Mouse (Mus musculus) midbrain, embryonic 11.5 days (tissue): ENCODE results near the gene Cspg4. TPM values are rescaled to one million over a fixed set of nuclear protein-coding genes. Genes with fewer than 3 reads are reported as not detected.
A peak's percentile ranks its signal among the peaks of the same experiment; 100 is the strongest.

Source experiments
- ATAC-seq: fragments of 200-750 bp; cut with Nextera tagmentation; 2 replicates; pipeline ENCODE4 v1.8.0; 2017; ENCODE audit warnings: moderate TSS enrichment, moderate library complexity; ENCODE audit not compliant: low FRiP score
- DNase-seq: peaks from one replicate; pipeline ENCODE4 v3.0.0; 2015; ENCODE audit warnings: low spot score; ENCODE audit errors: missing footprints
- H3K27ac ChIP-seq: fragments of 300-500 bp; sonication (generic); 2 replicates; pipeline ENCODE4 v1.5.1; 2014; ENCODE audit warnings: low read depth, low read length
- H3K27me3 ChIP-seq: fragments of 300-500 bp; sonication (generic); 2 replicates; pipeline ENCODE4 v1.6.1; 2014; ENCODE audit warnings: mild to moderate bottlenecking, low read length, moderate library complexity, mixed read lengths; ENCODE audit not compliant: control insufficient read depth, insufficient read depth
- H3K36me3 ChIP-seq: fragments of 300-500 bp; sonication (generic); 2 replicates; pipeline ENCODE4 v1.6.1; 2014; ENCODE audit warnings: mild to moderate bottlenecking, low read length, moderate library complexity, mixed read lengths; ENCODE audit not compliant: control insufficient read depth, insufficient read depth
- H3K4me1 ChIP-seq: fragments of 300-500 bp; sonication (generic); 2 replicates; pipeline ENCODE4 v1.6.1; 2014; ENCODE audit warnings: low read length; ENCODE audit not compliant: control insufficient read depth, insufficient read depth
- H3K4me2 ChIP-seq: fragments of 300-500 bp; sonication (generic); 2 replicates; pipeline ENCODE4 v1.6.1; 2014; ENCODE audit warnings: mild to moderate bottlenecking, moderate library complexity
- H3K4me3 ChIP-seq: fragments of 300-500 bp; sonication (generic); 2 replicates; pipeline ENCODE4 v1.5.1; 2014; ENCODE audit warnings: low read depth, low read length
- H3K9ac ChIP-seq: fragments of 300-500 bp; sonication (generic); 2 replicates; pipeline ENCODE4 v1.6.1; 2014; ENCODE audit warnings: low read length
- H3K9me3 ChIP-seq: fragments of 300-500 bp; sonication (generic); 2 replicates; pipeline ENCODE4 v1.6.1; 2016; ENCODE audit warnings: low read length; ENCODE audit not compliant: control insufficient read depth
- WGBS: fragments of 180-500 bp; shearing (Covaris S2); extraction: QIAGEN DNeasy Blood & Tissue Kit; methylation state at CpG from one replicate; pipeline ENCODE4 v1.1.7; 2014; 5-methylcytosine and 5-hydroxymethylcytosine counted together
- polyA plus RNA-seq: library from polyadenylated mRNA; unstranded; fragments of >200 nt; fragmentation: Nextera tagmentation; extraction: Ambion mirVana; gene quantifications from 2 replicates; pipeline ENCODE4 v1.2.1, GENCODE M21; 2014

Cspg4 gene
- polyA plus RNA-seq, 1 experiment from 2014 or later = 1.1 TPM

DNA sequence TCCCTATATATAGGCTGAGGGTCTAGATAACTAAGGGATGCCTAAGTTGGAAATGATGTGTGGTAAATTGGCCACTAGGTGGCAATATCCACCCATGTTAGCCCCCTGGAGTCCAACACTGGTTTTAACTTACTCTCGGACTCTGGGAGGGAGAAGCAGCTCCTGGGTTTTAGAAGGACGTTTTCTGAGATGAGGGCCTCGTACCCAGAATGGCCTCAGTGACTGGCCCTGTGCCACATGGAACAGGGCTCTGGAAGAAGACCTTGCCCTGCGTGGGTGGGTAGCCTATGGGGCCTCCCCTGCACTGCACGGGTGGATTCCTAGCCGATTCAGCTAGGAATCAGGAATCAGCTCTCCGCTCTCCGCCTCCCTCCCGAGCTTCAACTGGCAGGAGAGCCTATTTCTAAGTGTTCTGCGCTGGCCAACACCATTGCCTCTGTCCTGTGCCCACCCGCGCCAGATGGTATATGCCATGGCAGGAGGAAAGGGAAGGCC lies 26.7 kb downstream of the Cspg4 start:
- peak; percentile 97 for DNase-seq
- Histone ChIP-seq H3K4me1 (peaks cover 6% of the 10 kb centered on the region; the same call in 1 of the 2 replicates), H3K27ac (no peak overlapping the region), H3K4me2 (peak overlapping the region; percentile 34; the same call in 1 of the 2 replicates), H3K4me3 (no peak overlapping the region), H3K9me3 (no peaks in the 10 kb centered on the region), H3K27me3 (no peaks in the 10 kb centered on the region; the same call in 1 of the 2 replicates), H3K36me3 (no peaks in the 10 kb centered on the region), H3K9ac (peak overlapping the region; percentile 46)
- WGBS = 30% methylated on average over 12 of the region's 12 CpGs
- ATAC-seq = peak; percentile 45

DNA sequence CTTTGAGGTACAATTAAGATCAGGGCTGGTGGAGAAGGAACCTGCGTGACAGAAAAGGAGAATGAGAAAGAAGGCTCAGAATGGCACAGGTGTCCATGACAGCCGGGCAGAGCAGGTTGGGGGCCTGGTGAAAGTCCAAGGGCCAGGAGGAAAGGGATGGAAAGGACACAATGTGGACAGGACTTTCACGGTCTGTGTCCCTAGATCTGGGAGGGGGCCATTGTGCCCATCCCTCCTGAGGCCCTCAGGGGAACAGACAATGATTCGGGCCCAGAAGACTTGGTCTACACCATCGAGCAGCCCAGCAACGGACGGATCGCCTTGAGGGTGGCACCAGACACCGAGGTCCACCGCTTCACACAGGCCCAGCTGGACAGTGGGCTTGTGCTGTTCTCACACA lies 27.3 kb downstream of the Cspg4 start:
- no peak overlapping the region for H3K27ac ChIP-seq

DNA sequence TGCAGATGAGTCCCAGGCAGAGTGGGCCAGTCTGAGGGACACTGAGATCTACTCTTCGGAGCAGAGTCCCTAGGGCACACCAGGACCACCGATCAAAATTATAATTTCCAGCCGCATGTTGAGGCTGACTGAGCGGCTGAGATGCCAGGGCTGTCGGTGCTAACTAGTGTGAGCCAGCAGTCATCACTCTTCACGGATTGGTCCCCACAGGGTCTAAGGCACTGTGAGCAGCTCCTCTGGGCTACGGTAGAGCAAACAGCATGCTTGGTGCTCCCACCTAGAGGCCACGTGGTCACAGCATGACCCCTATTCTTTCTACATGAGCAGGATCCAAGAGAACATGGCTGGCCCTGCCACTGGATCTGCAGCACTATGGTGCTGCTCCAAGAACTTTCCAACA lies 28.5 kb downstream of the Cspg4 start:
- H3K4me2 ChIP-seq = no peak overlapping the region
- H3K36me3 ChIP-seq = no peaks in the 10 kb centered on the region
- H3K9me3 ChIP-seq = no peaks in the 10 kb centered on the region
- WGBS = 65% methylated on average over 8 of the region's 8 CpGs
- no peaks in the 10 kb centered on the region; the same call in 1 of the 2 replicates for H3K27me3 ChIP-seq
- H3K27ac ChIP-seq = no peak overlapping the region
- no peak overlapping the region for H3K4me3 ChIP-seq
- ATAC-seq = no peak
- no peak for DNase-seq
- no peak overlapping the region for H3K9ac ChIP-seq
- H3K4me1 ChIP-seq = peaks cover 6% of the 10 kb centered on the region; the same call in 1 of the 2 replicates

More for the DNA sequence above, 27.3 kb downstream of the Cspg4 start:
- DNase-seq (no peak), ATAC-seq (no peak)
- no peaks in the 10 kb centered on the region for H3K36me3 ChIP-seq
- no peaks in the 10 kb centered on the region; the same call in 1 of the 2 replicates for H3K27me3 ChIP-seq
- peaks cover 6% of the 10 kb centered on the region; the same call in 1 of the 2 replicates for H3K4me1 ChIP-seq
- no peaks in the 10 kb centered on the region for H3K9me3 ChIP-seq
- WGBS = 90% methylated on average over 10 of the region's 10 CpGs
- no peak overlapping the region; the same call in 1 of the 2 replicates for H3K9ac ChIP-seq
- no peak overlapping the region for H3K4me2 ChIP-seq
- no peak overlapping the region for H3K4me3 ChIP-seq

DNA sequence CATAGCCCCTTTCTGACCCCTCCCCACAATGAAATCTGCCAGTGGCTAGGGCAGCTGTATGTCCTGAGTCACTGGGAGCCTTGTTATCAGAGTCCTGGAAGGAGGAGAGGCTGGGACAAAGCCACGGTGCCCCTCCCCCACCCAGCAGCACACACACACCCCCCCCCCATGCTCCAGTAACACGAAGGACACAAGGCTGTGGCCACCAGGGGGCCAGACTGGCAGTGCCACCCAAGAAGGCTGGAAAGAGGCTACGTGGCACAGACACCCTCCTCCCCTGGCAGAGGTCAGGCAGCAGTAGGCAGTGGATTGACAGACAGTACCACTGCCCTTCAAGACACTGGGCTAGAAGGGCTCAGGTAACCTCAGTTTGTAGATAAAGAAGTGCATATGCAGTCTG lies 29.2 kb downstream of the Cspg4 start:
- no peak for DNase-seq
- Histone ChIP-seq H3K4me1 (peaks cover 6% of the 10 kb centered on the region; the same call in 1 of the 2 replicates), H3K4me3 (no peak overlapping the region), H3K36me3 (no peaks in the 10 kb centered on the region), H3K9ac (no peak overlapping the region), H3K27ac (no peak overlapping the region), H3K4me2 (no peak overlapping the region), H3K9me3 (no peaks in the 10 kb centered on the region), H3K27me3 (no peaks in the 10 kb centered on the region; the same call in 1 of the 2 replicates)
- ATAC-seq = no peak
- WGBS = 11% methylated on average over 3 of the region's 3 CpGs

DNA sequence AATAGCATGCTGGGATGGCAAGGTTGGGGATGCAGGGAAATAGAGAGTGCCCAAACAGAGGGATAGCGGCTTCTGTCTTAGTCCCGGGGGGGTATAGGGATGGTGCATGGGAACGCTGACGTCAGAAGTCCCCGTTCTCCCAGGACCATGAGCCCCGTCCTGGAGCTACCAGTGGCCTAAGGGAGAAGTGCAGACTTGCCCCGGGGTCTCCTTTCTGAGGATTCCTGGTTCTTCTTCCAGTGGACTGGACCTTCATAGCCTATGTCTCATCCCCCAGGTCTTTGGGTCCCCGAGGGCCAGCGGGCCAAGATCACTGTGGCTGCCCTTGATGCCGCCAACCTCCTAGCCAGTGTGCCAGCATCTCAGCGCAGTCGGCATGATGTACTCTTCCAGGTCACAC lies 31.9 kb downstream of the Cspg4 start:
- 91% methylated on average over 12 of the region's 12 CpGs for WGBS
- ATAC-seq (no peak), DNase-seq (no peak)
- no peak overlapping the region for H3K4me2 ChIP-seq
- no peak overlapping the region for H3K9ac ChIP-seq
- H3K27me3 ChIP-seq = no peaks in the 10 kb centered on the region; the same call in 1 of the 2 replicates
- H3K27ac ChIP-seq = no peak overlapping the region
- H3K4me1 ChIP-seq = 0 out of 2 replicates have a peak, but pooled peaks cover 2% of the 10 kb centered on the region
- H3K9me3 ChIP-seq = no peaks in the 10 kb centered on the region
- H3K36me3 ChIP-seq = no peaks in the 10 kb centered on the region
- no peak overlapping the region for H3K4me3 ChIP-seq

DNA sequence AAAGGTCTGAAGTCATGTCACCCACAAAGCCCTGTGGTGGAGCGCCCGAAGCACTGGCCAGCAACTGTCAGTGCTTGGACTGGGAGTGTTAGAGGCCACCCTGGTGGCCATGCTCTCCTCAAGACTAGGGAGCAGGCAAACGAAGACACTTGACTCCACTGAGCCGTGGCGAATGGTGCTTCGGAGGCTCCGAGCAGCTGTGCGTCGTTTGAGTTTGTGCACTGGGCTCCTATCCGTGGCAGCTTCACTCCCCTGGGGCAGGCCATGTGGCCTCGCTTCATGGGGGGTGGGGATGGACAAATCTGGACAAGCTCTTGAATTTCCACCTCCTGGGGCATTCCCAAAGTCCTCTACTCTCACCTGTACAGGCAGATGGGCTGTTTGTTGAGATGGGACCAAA lies 34.6 kb downstream of the Cspg4 start:
- DNase-seq (no peak), ATAC-seq (no peak)
- H3K9me3 ChIP-seq = no peaks in the 10 kb centered on the region
- H3K9ac ChIP-seq = no peak overlapping the region
- H3K36me3 ChIP-seq = no peaks in the 10 kb centered on the region
- WGBS = 80% methylated on average over 11 of the region's 11 CpGs
- no peak overlapping the region for H3K4me2 ChIP-seq
- no peaks in the 10 kb centered on the region for H3K4me1 ChIP-seq
- H3K27ac ChIP-seq = no peak overlapping the region
- H3K27me3 ChIP-seq = no peaks in the 10 kb centered on the region
- H3K4me3 ChIP-seq = no peak overlapping the region

DNA sequence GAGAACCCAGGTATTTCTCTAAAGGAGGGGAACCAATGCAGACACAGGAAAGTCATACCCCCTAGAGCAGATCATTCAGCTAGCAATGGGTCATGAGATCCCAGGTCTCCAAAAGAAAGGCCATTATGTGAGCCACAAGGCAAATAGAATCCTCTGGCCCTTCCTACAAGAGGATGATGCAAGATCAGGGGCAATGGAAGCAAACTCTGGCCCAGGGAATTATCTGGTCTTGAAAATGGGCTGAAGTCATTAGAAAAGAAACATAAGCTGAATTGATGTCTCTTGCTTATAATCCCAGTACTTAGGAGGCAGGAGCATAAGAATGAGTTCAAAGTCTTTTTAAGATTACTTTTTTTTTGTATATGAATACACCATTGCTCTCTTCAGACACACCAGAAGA lies 35.2 kb downstream of the Cspg4 start:
- no peak overlapping the region for H3K9ac ChIP-seq
- DNase-seq (no peak), ATAC-seq (no peak)
- H3K4me3 ChIP-seq = no peak overlapping the region
- no peaks in the 10 kb centered on the region for H3K4me1 ChIP-seq
- H3K9me3 ChIP-seq = no peaks in the 10 kb centered on the region
- no peak overlapping the region for H3K27ac ChIP-seq
- H3K36me3 ChIP-seq = no peaks in the 10 kb centered on the region
- no peak overlapping the region for H3K4me2 ChIP-seq
- H3K27me3 ChIP-seq = no peaks in the 10 kb centered on the region

DNA sequence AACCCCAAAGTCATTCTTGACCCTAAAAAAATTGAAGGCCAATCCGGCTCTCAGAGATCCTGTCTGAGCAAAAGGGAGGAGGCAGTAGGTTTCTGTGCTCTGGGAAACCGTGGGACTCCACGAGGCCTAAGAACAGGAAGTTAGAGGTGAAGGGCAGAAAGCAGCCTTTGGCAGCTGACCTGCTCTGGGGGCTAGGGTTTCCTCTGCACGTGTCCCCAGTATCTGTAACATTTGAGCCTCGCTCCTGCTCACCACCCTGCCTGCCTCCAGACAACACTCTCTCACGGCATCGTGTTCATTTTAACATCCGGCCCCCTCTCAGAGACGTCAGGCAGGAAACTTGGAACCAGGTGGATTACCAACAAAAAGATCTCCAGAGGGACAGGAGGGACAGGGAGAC lies 35.7 kb downstream of the Cspg4 start:
- H3K4me2 ChIP-seq = no peak overlapping the region
- DNase-seq = no peak
- H3K9me3 ChIP-seq = no peaks in the 10 kb centered on the region
- H3K27me3 ChIP-seq = no peaks in the 10 kb centered on the region
- H3K4me3 ChIP-seq = no peak overlapping the region
- no peak overlapping the region for H3K9ac ChIP-seq
- 75% methylated on average over 9 of the region's 9 CpGs for WGBS
- ATAC-seq = no peak
- H3K27ac ChIP-seq = no peak overlapping the region
- no peaks in the 10 kb centered on the region for H3K36me3 ChIP-seq
- no peaks in the 10 kb centered on the region for H3K4me1 ChIP-seq

DNA sequence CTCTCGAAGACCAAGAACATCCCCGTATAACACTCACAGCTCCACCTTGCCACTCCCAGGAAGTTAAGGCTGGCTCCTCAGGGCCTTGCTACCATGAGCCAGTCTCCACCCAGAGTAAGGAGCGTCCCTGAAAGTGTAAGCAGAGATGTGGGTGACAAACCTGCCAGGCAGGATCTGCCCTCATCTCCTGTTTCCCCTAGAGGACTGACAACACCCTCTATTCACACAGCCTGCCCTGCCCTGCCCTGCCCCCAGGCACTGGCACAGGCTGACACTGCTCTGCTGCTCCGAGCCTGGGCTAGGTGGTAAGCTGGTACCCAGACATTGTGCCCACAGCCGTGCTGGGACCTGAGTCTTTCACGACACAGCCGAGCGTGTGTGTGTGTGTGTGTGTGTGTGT lies 36.4 kb downstream of the Cspg4 start:
- Histone ChIP-seq H3K4me3 (no peak overlapping the region), H3K9ac (no peak overlapping the region), H3K4me2 (no peak overlapping the region), H3K27me3 (no peaks in the 10 kb centered on the region), H3K4me1 (no peaks in the 10 kb centered on the region), H3K27ac (no peak overlapping the region), H3K9me3 (no peaks in the 10 kb centered on the region), H3K36me3 (no peaks in the 10 kb centered on the region)
- DNase-seq = no peak
- ATAC-seq = no peak
- WGBS = 75% methylated on average over 8 of the region's 8 CpGs
